Mouse (Mus musculus): Measurements from ENCODE around the gene Baz2b.
"Not testable (repeated sequence)": the region's sequence is repeated elsewhere in the genome, so short reads cannot be mapped to it uniquely, and the experiment has no call there.

Gene Baz2b

GRCm38 (mm10) chr2:60089528-60090247 is 120.0 kb downstream of the Baz2b start:
- DNase-seq (ENCODE audit: low spot score in 2 of 2) = no peak

- DNase-seq (ENCODE audit: low spot score in 2 of 2) = no peak
Measured at GRCm38 (mm10) chr2:60088785-60089527, 120.7 kb downstream of the Baz2b start.

GRCm38 (mm10) chr2:60086197-60086903 is 123.3 kb downstream of the Baz2b start:
- DNase-seq (ENCODE audit: low spot score in 2 of 2) = no peak

- DNase-seq (ENCODE audit: low spot score in 2 of 2) = no peak
Measured at GRCm38 (mm10) chr2:60084823-60085222, 124.8 kb downstream of the Baz2b start.

DNA sequence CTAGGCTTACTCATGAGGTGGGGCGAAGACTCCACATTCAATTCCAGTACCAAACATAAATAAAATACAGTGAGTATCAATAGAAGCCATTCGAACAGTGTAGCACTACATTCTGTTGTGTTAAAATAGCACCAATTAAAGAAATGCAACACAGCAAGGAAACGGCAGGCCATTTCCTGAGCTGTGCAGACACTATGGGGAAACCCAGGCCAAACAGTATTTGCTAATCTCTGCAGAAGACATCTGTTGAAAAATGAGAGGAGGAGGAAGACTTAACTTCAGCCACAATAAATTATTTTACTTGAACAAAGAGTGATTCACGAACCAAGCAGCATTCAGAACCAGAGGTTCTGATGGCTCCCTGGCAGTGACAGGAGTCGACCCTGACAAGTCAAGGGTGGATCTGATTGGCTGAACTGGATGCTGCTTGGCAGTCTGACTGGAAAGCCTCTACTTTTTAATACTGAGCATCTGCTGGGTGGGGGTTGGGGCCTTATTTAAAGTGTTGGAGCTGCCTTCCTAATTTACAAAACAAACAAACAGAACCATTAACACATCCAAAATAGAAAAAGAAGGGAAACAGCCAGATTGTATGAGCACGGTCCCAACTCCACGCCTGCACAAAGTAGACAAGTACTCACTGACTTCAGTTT is 126.5 kb downstream of the Baz2b start:
- peak in 1 of 2 experiments; percentile 14 for DNase-seq (ENCODE audit: low spot score in 2 of 2)

GRCm38 (mm10) chr2:60082225-60082624 is 127.4 kb downstream of the Baz2b start:
- DNase-seq (ENCODE audit: low spot score in 2 of 2) = no peak

- no peak for DNase-seq (ENCODE audit: low spot score in 2 of 2)
Measured at GRCm38 (mm10) chr2:60080831-60081230, 128.8 kb downstream of the Baz2b start.

- DNase-seq (ENCODE audit: low spot score in 2 of 2) = no peak
Measured at GRCm38 (mm10) chr2:60077631-60078030, 132.0 kb downstream of the Baz2b start.

DNA sequence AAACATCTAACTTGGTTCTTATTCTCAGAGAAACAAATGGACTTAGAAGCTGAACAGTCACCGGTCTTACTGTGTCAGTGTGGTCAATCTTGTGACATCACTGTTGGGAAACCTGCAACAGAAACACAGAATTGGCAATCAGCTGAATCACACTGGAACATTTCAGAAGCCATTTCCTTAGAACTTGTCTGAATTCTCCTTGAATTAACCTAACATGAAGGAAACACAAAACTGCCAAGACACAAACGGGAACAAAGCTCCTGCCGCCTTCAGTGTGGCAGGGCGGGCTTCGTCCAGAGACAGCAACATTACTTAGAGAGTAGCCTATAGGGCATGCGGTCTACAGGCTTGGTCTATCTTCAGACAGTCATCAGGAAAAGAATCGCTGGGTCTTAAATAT is 132.8 kb downstream of the Baz2b start:
- no peak for DNase-seq (ENCODE audit: low spot score in 2 of 2)

GRCm38 (mm10) chr2:60076025-60076424 is 133.6 kb downstream of the Baz2b start:
- DNase-seq (ENCODE audit: low spot score in 2 of 2) = no peak

- DNase-seq (ENCODE audit: low spot score in 2 of 2) = not testable (repeated sequence)
Measured at GRCm38 (mm10) chr2:60073798-60074197, 135.8 kb downstream of the Baz2b start.

- DNase-seq (ENCODE audit: low spot score in 2 of 2) = no peak
Measured at GRCm38 (mm10) chr2:60071813-60072212, 137.8 kb downstream of the Baz2b start.

DNA sequence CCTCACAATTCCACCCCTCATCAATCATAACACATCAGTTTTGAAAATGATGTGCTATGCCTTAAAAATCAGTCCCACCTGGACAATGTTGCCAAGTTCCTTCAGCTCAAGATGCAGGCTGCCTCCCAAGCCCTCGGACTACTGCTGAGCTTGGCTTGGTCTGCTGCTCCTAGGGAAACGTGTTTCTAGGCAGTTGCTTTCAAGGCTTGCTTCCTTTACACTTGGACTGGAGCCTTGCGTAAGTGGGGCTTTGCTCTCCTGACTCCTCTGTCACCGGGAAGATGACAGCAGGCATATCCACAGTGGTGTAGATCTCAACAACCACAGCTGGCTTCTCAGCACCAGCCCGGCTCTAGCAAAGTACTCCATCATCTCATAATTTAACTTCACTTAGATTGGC is 138.7 kb downstream of the Baz2b start:
- DNase-seq (ENCODE audit: low spot score in 2 of 2) = no peak

GRCm38 (mm10) chr2:60068468-60068867 is 141.2 kb downstream of the Baz2b start:
- DNase-seq (ENCODE audit: low spot score in 2 of 2) = no peak

DNA sequence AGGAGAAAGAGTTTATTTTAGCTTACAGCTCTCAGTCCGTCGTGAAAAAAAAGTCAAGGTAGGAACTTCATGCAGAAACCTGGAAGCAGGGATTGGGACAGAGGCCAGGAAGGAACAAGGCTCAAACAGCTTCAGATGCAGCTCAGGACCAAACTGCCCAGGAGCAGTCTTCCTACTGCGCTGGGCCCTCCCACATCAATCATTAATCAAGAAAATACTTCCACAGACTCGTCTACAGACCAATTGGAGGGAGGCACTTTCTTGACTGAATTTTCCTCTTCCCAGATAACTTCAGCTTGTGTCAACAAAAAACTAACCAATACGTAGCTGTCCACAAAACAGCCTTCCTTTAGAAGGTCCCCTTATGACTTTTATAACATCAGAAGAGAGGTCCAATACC is 144.2 kb downstream of the Baz2b start:
- DNase-seq (ENCODE audit: low spot score in 2 of 2) = no peak

DNA sequence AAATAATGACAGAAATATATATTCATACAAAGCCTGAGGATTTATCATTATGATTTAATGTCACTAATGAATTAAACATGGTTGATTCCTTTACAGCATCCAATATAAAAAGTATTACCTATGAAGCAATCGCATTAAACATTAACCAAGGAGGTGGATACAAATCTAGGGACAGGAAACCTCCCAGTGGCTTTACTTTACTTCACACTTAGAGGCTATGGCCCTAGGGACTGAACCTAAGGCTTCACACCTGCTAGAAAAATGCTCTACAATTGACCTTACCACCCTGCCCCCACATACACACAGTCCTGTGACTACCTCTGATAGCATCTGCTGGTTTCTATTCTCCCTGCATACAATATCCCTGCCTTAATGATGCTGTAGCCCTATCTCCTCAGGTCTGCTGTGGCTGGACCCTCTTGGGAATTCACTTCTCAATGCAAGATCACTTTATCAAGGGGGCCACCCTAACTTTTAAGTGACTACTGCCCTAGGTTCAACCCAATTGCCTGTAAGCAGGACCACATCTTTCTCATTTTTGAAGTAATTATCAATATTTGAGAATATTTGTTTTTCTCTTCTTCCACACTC is 149.4 kb downstream of the Baz2b start:
- no peak for DNase-seq (ENCODE audit: low spot score in 2 of 2)

DNA sequence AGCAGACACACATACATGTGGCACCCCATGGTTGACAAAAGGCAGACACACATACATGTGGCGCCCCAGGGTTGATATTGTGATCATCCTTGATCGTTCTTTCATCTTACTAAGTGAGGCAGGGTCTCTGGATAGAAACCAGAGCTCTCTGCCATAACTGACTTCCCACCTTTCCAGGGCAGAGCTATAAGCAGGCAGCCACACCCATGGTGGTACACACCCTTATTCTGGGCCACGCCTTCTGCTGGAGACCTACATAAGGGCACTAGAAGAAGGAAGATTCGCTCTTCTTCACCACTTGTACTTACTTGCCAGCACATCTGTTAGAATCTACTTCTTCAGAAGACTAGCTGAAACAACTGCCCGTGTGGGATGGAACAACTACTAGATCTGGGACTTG is 150.3 kb downstream of the Baz2b start:
- DNase-seq (ENCODE audit: low spot score in 2 of 2) = no peak

DNA sequence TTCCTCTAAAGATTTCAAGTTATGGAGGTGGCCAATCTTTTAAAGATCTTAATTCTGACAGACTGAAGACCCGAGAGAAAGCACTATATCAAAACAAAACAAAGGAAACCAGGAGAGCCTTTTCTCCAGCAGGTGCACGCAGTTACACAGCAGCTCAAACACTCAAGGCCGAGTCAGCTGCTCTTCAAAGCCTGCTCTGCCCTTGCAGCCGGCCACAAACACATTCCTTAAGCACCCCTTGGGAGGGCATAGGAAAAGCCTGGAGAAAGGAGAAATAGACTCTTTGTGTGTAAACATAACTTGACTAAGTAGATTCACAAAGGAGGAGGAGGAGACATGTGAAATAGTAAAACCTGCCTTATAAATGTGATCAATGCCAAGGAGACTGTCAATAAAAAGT is 153.6 kb downstream of the Baz2b start:
- DNase-seq (ENCODE audit: low spot score in 2 of 2) = no peak

DNA sequence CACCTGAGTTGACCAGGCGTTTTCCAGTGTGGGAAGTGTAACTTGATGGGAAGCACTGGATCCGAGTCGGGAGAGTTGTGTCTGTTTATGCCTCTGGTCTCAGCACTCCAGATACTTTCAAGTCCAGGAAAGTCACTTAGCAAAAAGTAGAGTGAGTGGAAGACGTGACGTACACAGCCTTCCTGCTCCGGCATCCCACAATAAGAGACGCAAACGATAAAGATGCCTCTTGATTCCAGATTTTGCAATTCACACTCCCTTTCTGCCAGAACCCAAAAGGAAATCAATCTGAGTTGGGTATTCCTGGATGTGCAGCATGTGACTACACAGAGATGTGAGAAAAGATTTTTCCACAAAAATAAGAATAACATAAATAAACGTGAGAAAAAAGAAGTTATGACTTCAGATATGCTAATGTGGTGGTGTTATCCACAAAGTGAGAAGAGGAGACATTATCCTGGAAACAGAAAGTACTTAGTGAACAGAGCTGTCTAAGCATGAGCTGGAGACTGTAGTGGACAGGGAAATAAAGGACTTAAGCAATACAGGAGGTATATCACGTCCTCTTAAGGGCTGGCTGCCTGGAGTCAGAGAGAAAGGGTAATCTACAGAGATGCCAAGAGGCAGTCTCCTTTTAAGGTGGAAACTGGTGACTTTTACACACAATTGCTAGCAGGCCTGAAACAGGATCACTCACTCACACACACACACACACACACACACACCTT is 154.7 kb downstream of the Baz2b start:
- no peak for DNase-seq (ENCODE audit: low spot score in 2 of 2)

- no peak for DNase-seq (ENCODE audit: low spot score in 2 of 2)
Measured at GRCm38 (mm10) chr2:60053222-60054010, 156.2 kb downstream of the Baz2b start.

Data from frontal cortex, postnatal 10 days (tissue).